10 mouse cellular contexts compared by ENCODE assay signal in the genomic region with DNA sequence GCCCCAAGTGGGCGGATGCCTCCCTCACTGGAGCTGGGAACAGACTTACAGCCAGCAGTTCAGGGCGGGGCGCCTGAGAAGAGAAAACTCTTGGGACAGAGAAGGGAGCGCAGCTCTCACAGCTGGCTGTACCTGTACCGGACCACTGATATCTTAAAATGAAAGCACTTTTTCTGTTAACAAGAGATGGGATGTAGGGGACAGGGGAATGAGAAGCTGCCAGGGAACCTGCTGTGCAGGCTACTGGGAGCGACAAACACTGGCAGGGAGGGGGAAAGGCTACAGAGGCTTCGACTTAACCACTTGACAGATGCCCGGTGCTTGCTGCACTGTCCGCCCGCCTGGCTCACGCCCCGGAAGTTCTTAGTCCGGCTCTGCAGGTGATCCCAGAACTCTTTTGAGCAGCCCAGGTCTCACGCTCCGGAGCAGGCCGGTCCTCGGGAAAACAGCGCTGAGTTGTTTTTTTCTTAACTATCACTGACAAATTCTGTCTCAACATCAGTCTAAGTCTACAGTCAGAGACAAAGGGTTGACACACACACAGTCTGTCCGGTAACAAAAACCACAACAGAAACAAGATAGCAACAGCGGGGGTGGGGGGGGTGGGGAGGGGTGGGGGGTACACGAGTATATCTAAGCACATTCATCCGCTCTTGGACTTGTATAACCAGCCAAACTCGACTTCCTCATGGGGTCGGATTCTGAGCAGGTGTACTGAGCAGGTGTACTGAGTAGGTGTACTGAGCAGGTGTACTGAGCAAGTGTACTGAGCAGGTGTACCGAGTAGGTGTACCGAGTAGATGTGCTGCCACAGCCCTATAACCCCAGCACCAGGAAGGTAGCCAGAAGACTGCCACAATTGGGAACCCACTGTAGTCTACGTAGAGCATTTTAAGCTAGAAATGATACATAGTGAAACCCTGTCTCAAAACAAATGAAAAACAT. TPM values are rescaled to one million over a fixed set of nuclear protein-coding genes. Genes with fewer than 3 reads are reported as not detected.
A peak's percentile ranks its signal among the peaks of the same experiment; 100 is the strongest.
DNase-seq lines count a peak whose midpoint lies in the region; ATAC-seq and TF ChIP-seq lines count a peak whose summit lies in the region.
"Had no signal": no experiment of that assay in that cellular context is flagged by ENCODE, and none has a peak within 500 bp of the region (broad histone marks: within the 10 kb centered on the region; RNA-seq: fewer than 3 reads in every experiment).

No protein-coding gene starts in this region.

- H3K27ac ChIP-seq in kidney, embryonic 15.5 days = no peak overlapping the region
- no peak overlapping the region for H3K27ac ChIP-seq in forebrain, embryonic 11.5 days (ENCODE audit: low read depth, low read length)
- H3K27ac ChIP-seq in intestine, postnatal 0 days (ENCODE audit: low read depth, low read length) = no peak overlapping the region
- H3K27ac ChIP-seq in midbrain, embryonic 13.5 days = no peak overlapping the region

- peaks cover 25% of the 10 kb centered on the region for H3K4me1 ChIP-seq in kidney, embryonic 15.5 days
- no peaks in the 10 kb centered on the region; the same call in 1 of the 2 replicates for H3K4me1 ChIP-seq in forebrain, embryonic 11.5 days (replicated peaks; ENCODE audit: control insufficient read depth, insufficient read depth, low read length)
- no peaks in the 10 kb centered on the region for H3K4me1 ChIP-seq in intestine, postnatal 0 days (replicated peaks; ENCODE audit: control insufficient read depth, insufficient read depth, low read length)
- peaks cover 9% of the 10 kb centered on the region for H3K4me1 ChIP-seq in midbrain, embryonic 13.5 days (replicated peaks)

- no peaks in the 10 kb centered on the region for H3K27me3 ChIP-seq in kidney, embryonic 15.5 days
- H3K27me3 ChIP-seq in forebrain, embryonic 11.5 days (ENCODE audit: control insufficient read depth, insufficient read depth, low read length) = no peaks in the 10 kb centered on the region
- no peaks in the 10 kb centered on the region for H3K27me3 ChIP-seq in intestine, postnatal 0 days (replicated peaks; ENCODE audit: control insufficient read depth, insufficient read depth, low read length)
- H3K27me3 ChIP-seq in midbrain, embryonic 13.5 days = no peaks in the 10 kb centered on the region
- H3K27me3 ChIP-seq: Patski had no signal

- peak overlapping the region; percentile 1; the same call in 1 of the 2 replicates for H3K4me3 ChIP-seq in kidney, embryonic 15.5 days (replicated peaks)
- peak overlapping the region; percentile 4; the same call in 1 of the 2 replicates for H3K4me3 ChIP-seq in forebrain, embryonic 11.5 days (ENCODE audit: low read depth, low read length)
- H3K4me3 ChIP-seq in intestine, postnatal 0 days (ENCODE audit: low read depth, low read length) = no peak overlapping the region
- peak overlapping the region; percentile 21 for H3K4me3 ChIP-seq in midbrain, embryonic 13.5 days (replicated peaks)

- no peak for DNase-seq in kidney, postnatal 14 days
- DNase-seq in forebrain, embryonic 11.5 days (ENCODE audit: low spot score) = peak; percentile 54
- DNase-seq in thymus, postnatal 10 days (ENCODE audit: low spot score in 2 of 2) = peak; percentile 47 to 49
- no peak for DNase-seq in layer of hippocampus, adult 11-12 months (ENCODE audit: low spot score)

- H3K36me3 ChIP-seq in kidney, embryonic 15.5 days = no peaks in the 10 kb centered on the region
- H3K36me3 ChIP-seq in forebrain, embryonic 11.5 days (ENCODE audit: control insufficient read depth, insufficient read depth, low read length) = no peaks in the 10 kb centered on the region
- no peaks in the 10 kb centered on the region for H3K36me3 ChIP-seq in intestine, postnatal 0 days (ENCODE audit: control insufficient read depth, insufficient read depth)
- no peaks in the 10 kb centered on the region for H3K36me3 ChIP-seq in midbrain, embryonic 13.5 days

- TF ChIP-seq CTCF in intestine, postnatal 0 days (IDR thresholded peaks at IDR 0.05; ENCODE audit: low read depth) = no peak

- ATAC-seq in kidney, embryonic 15.5 days (replicated peaks; ENCODE audit: low FRiP score) = no peak
- no peak for ATAC-seq in forebrain, embryonic 11.5 days (replicated peaks; ENCODE audit: low FRiP score)
- ATAC-seq in intestine, postnatal 0 days = no peak
- ATAC-seq in midbrain, embryonic 13.5 days = no peak
- ATAC-seq in megakaryocyte progenitor cell, adult 5-6 weeks (replicated peaks; ENCODE audit: poor library complexity) = no peak
- ATAC-seq: Patski had no signal

- H3K4me2 ChIP-seq in kidney, embryonic 15.5 days = peak overlapping the region; percentile 43
- H3K4me2 ChIP-seq in forebrain, embryonic 11.5 days (ENCODE audit: low read depth, low read length, severe bottlenecking) = peak overlapping the region; percentile 39
- peak overlapping the region; percentile 56 for H3K4me2 ChIP-seq in intestine, postnatal 0 days (replicated peaks; ENCODE audit: low read depth)
- peak overlapping the region; percentile 47 for H3K4me2 ChIP-seq in midbrain, embryonic 13.5 days (replicated peaks)

- 23% methylated on average over 27 of the region's 27 CpGs for WGBS in kidney, embryonic 15.5 days
- WGBS in forebrain, embryonic 11.5 days = 22% methylated on average over 27 of the region's 27 CpGs
- 19% methylated on average over 27 of the region's 27 CpGs for WGBS in intestine, postnatal 0 days
- 22% methylated on average over 27 of the region's 27 CpGs for WGBS in midbrain, embryonic 13.5 days

- H3K9ac ChIP-seq in kidney, embryonic 15.5 days = 0 out of 2 replicates have a peak overlapping the region, but pooled peaks have one; percentile 15
- peak overlapping the region; percentile 4; the same call in 1 of the 2 replicates for H3K9ac ChIP-seq in forebrain, embryonic 11.5 days (ENCODE audit: low read length)
- no peak overlapping the region for H3K9ac ChIP-seq in intestine, postnatal 0 days (ENCODE audit: low read depth, low read length)
- H3K9ac ChIP-seq in midbrain, embryonic 13.5 days (replicated peaks) = peak overlapping the region; percentile 53; the same call in 1 of the 2 replicates

- no peaks in the 10 kb centered on the region for H3K9me3 ChIP-seq in kidney, embryonic 15.5 days (replicated peaks)
- no peaks in the 10 kb centered on the region for H3K9me3 ChIP-seq in forebrain, embryonic 11.5 days (ENCODE audit: control insufficient read depth, low read length)
- H3K9me3 ChIP-seq in intestine, postnatal 0 days (ENCODE audit: control insufficient read depth) = no peaks in the 10 kb centered on the region
- no peaks in the 10 kb centered on the region for H3K9me3 ChIP-seq in midbrain, embryonic 13.5 days

RNA-seq across cellular contexts. Expression of a gene that starts 2.0 kb away (rescaled TPM):
- polyA plus RNA-seq in kidney, embryonic 15.5 days (2015; fragmentation: Nextera tagmentation; extraction: Ambion mirVana) = 3.3 and 3.8 TPM in 2 replicates
- polyA plus RNA-seq in forebrain, embryonic 11.5 days (2014; fragmentation: Nextera tagmentation; extraction: Ambion mirVana) = 0.47 and 0.85 TPM in 2 replicates
- polyA plus RNA-seq in intestine, postnatal 0 days (2015; fragmentation: Nextera tagmentation; extraction: Ambion mirVana) = 5.2 and 5.8 TPM in 2 replicates
- polyA plus RNA-seq in midbrain, embryonic 13.5 days (2015; fragmentation: Nextera tagmentation; extraction: Ambion mirVana) = 0.90 and 1.5 TPM in 2 replicates
- total RNA-seq in megakaryocyte progenitor cell, adult 5-6 weeks (2015) = 27.4 and 27.5 TPM in 2 replicates
- total RNA-seq in megakaryocyte progenitor cell, adult 5-6 weeks (2017) = 17.5 and 20.6 TPM in 2 replicates

RNA-seq across cellular contexts. Expression of a gene that starts 2.0 kb away (rescaled TPM):
- not detected in 2 replicates for polyA plus RNA-seq in kidney, embryonic 15.5 days (2015; fragmentation: Nextera tagmentation; extraction: Ambion mirVana)
- not detected in 2 replicates for polyA plus RNA-seq in forebrain, embryonic 11.5 days (2014; fragmentation: Nextera tagmentation; extraction: Ambion mirVana)
- 175 and 225 TPM in 2 replicates for polyA plus RNA-seq in intestine, postnatal 0 days (2015; fragmentation: Nextera tagmentation; extraction: Ambion mirVana)
- not detected in 2 replicates for polyA plus RNA-seq in midbrain, embryonic 13.5 days (2015; fragmentation: Nextera tagmentation; extraction: Ambion mirVana)
- total RNA-seq in megakaryocyte progenitor cell, adult 5-6 weeks (2015) = 4.4 and 4.7 TPM in 2 replicates
- 1.7 and 4.0 TPM in 2 replicates for total RNA-seq in megakaryocyte progenitor cell, adult 5-6 weeks (2017)
- total RNA-seq: left cerebral cortex, postnatal 10 days had no signal
- polyA plus RNA-seq: Patski had no signal

RNA-seq across cellular contexts. Expression of a gene that starts 32.9 kb away (rescaled TPM):
- 16.7 and 19.0 TPM in 2 replicates for polyA plus RNA-seq in kidney, embryonic 15.5 days (2015; fragmentation: Nextera tagmentation; extraction: Ambion mirVana)
- 5.4 and 5.5 TPM in 2 replicates for polyA plus RNA-seq in forebrain, embryonic 11.5 days (2014; fragmentation: Nextera tagmentation; extraction: Ambion mirVana)
- polyA plus RNA-seq in intestine, postnatal 0 days (2015; fragmentation: Nextera tagmentation; extraction: Ambion mirVana) = 1.8 and 2.0 TPM in 2 replicates
- 0.79 and 0.98 TPM in 2 replicates for polyA plus RNA-seq in midbrain, embryonic 13.5 days (2015; fragmentation: Nextera tagmentation; extraction: Ambion mirVana)
- 2.0 and 3.5 TPM in 2 replicates for total RNA-seq in megakaryocyte progenitor cell, adult 5-6 weeks (2015)
- total RNA-seq in megakaryocyte progenitor cell, adult 5-6 weeks (2017) = 1.1 and 1.9 TPM in 2 replicates
- polyA plus RNA-seq: Patski had no signal

RNA-seq across cellular contexts. Expression of a gene that starts 46.9 kb away (rescaled TPM):
- 136 and 141 TPM in 2 replicates for polyA plus RNA-seq in kidney, embryonic 15.5 days (2015; fragmentation: Nextera tagmentation; extraction: Ambion mirVana)
- 207 and 208 TPM in 2 replicates for polyA plus RNA-seq in forebrain, embryonic 11.5 days (2014; fragmentation: Nextera tagmentation; extraction: Ambion mirVana)
- 24.0 and 24.2 TPM in 2 replicates for polyA plus RNA-seq in intestine, postnatal 0 days (2015; fragmentation: Nextera tagmentation; extraction: Ambion mirVana)
- 57.5 and 61.0 TPM in 2 replicates for polyA plus RNA-seq in midbrain, embryonic 13.5 days (2015; fragmentation: Nextera tagmentation; extraction: Ambion mirVana)
- 76.8 and 89.8 TPM in 2 replicates for total RNA-seq in megakaryocyte progenitor cell, adult 5-6 weeks (2015)
- 67.8 and 84.8 TPM in 2 replicates for total RNA-seq in megakaryocyte progenitor cell, adult 5-6 weeks (2017)

RNA-seq across cellular contexts. Expression of a gene that starts 48.5 kb away (rescaled TPM):
- 0.32 and 0.37 TPM in 2 replicates for polyA plus RNA-seq in kidney, embryonic 15.5 days (2015; fragmentation: Nextera tagmentation; extraction: Ambion mirVana)
- polyA plus RNA-seq in forebrain, embryonic 11.5 days (2014; fragmentation: Nextera tagmentation; extraction: Ambion mirVana) = 0.11 and 0.12 TPM in 2 replicates
- polyA plus RNA-seq in intestine, postnatal 0 days (2015; fragmentation: Nextera tagmentation; extraction: Ambion mirVana) = 0.09 and 0.13 TPM in 2 replicates
- 0.06 and 0.09 TPM in 2 replicates for polyA plus RNA-seq in midbrain, embryonic 13.5 days (2015; fragmentation: Nextera tagmentation; extraction: Ambion mirVana)
- total RNA-seq in megakaryocyte progenitor cell, adult 5-6 weeks (2015) = 86.0 and 93.4 TPM in 2 replicates
- 294 and 316 TPM in 2 replicates for total RNA-seq in megakaryocyte progenitor cell, adult 5-6 weeks (2017)

Comparison
In these comparisons a context has a peak if more than half of its experiments do, and no peak if none do; other contexts are left out.
1. DNase-seq: peak in forebrain, embryonic 11.5 days (single experiment) and thymus, postnatal 10 days (2 of 2); none in kidney, postnatal 14 days (single experiment) and layer of hippocampus, adult 11-12 months (single experiment).
2. RNA of a gene that starts 2.0 kb away (polyA plus RNA-seq): 175 to 225 TPM in intestine, postnatal 0 days; not detected in kidney, embryonic 15.5 days, not detected in forebrain, embryonic 11.5 days and not detected in midbrain, embryonic 13.5 days; every median in the first group is over 100 times any median in the second.
3. Peak in every context shown above with its lines, with median percentiles within 50 percentile points of each other: H3K4me2 ChIP-seq.